Mouse (Mus musculus) hindbrain, embryonic 14.5 days (tissue): Measurements from ENCODE around the gene Gm7970. TPM values are rescaled to one million over a fixed set of nuclear protein-coding genes. Genes with fewer than 3 reads are reported as not detected.
"Not testable (repeated sequence)": the region's sequence is repeated elsewhere in the genome, so short reads cannot be mapped to it uniquely, and the experiment has no call there.

Source experiments
- ATAC-seq: fragments of 200-750 bp; cut with Nextera tagmentation; 2 replicates; pipeline ENCODE4 v1.8.0; 2017; ENCODE audit warnings: moderate number of reproducible peaks, mild to moderate bottlenecking, moderate TSS enrichment, moderate library complexity; ENCODE audit not compliant: low FRiP score
- DNase-seq: peaks from one replicate; pipeline ENCODE4 v3.0.0-alpha.2; 2015; ENCODE audit warnings: low spot score
- H3K27ac ChIP-seq: fragments of 300-500 bp; sonication (generic); 2 replicates; pipeline ENCODE4 v1.5.1; 2014; ENCODE audit warnings: mild to moderate bottlenecking, moderate library complexity
- H3K27me3 ChIP-seq: fragments of 300-500 bp; sonication (generic); 2 replicates; pipeline ENCODE4 v1.6.1; 2014; ENCODE audit warnings: mild to moderate bottlenecking, low read length, mixed read lengths; ENCODE audit not compliant: control insufficient read depth, insufficient read depth
- H3K36me3 ChIP-seq: fragments of 300-500 bp; sonication (generic); replicated peaks from 2 replicates; pipeline ENCODE4 v1.6.1; 2014; ENCODE audit not compliant: control insufficient read depth, insufficient read depth
- H3K4me1 ChIP-seq: fragments of 300-500 bp; sonication (generic); replicated peaks from 2 replicates; pipeline ENCODE4 v1.6.1; 2014; ENCODE audit warnings: antibody characterized with exemption, low read length, mixed read lengths; ENCODE audit not compliant: control insufficient read depth, insufficient read depth
- H3K4me2 ChIP-seq: fragments of 300-500 bp; sonication (generic); replicated peaks from 2 replicates; pipeline ENCODE4 v1.6.1; 2014; ENCODE audit warnings: mild to moderate bottlenecking, moderate library complexity
- H3K4me3 ChIP-seq: fragments of 300-500 bp; sonication (generic); replicated peaks from 2 replicates; pipeline ENCODE4 v1.5.1; 2014; ENCODE audit warnings: mild to moderate bottlenecking, low read length
- H3K9ac ChIP-seq: fragments of 300-500 bp; sonication (generic); 2 replicates; pipeline ENCODE4 v1.6.1; 2014
- H3K9me3 ChIP-seq: fragments of 300-500 bp; sonication (generic); 2 replicates; pipeline ENCODE4 v1.6.1; 2016; ENCODE audit warnings: low read length; ENCODE audit not compliant: control insufficient read depth
- WGBS: fragments of 180-500 bp; shearing (Covaris S2); extraction: QIAGEN DNeasy Blood & Tissue Kit; methylation state at CpG from one replicate; pipeline ENCODE4 v1.1.7; 2014; 5-methylcytosine and 5-hydroxymethylcytosine counted together
- polyA plus RNA-seq: library from polyadenylated mRNA; unstranded; fragments of >200 nt; fragmentation: Nextera tagmentation; extraction: Ambion mirVana; gene quantifications from 2 replicates; pipeline ENCODE4 v1.2.1, GENCODE M21; 2014

The Gm7970 gene
- not detected in 2 replicates for polyA plus RNA-seq

- not testable (repeated sequence) for H3K4me2 ChIP-seq, H3K4me3 ChIP-seq, H3K9me3 ChIP-seq, H3K36me3 ChIP-seq, H3K27ac ChIP-seq, ATAC-seq, H3K9ac ChIP-seq, H3K27me3 ChIP-seq, H3K4me1 ChIP-seq, DNase-seq
- no CpG with 5 or more reads among the region's 2 CpGs for WGBS
Observed at GRCm38 (mm10) chr14:41555483-41555882, at the start of gene Gm7970. Gene Gm7970 (minus strand): TSS chr14:41555583.

GRCm38 (mm10) chr14:41600935-41601334, 45.6 kb upstream of the Gm7970 start:
- H3K9ac ChIP-seq, H3K9me3 ChIP-seq, H3K4me1 ChIP-seq, H3K4me3 ChIP-seq, H3K27ac ChIP-seq, H3K36me3 ChIP-seq, ATAC-seq, DNase-seq, H3K4me2 ChIP-seq, H3K27me3 ChIP-seq: not testable (repeated sequence)
- WGBS: 92% methylated on average over 15 of the region's 15 CpGs

- H3K36me3 ChIP-seq, ATAC-seq, DNase-seq, H3K9ac ChIP-seq, H3K9me3 ChIP-seq, H3K4me1 ChIP-seq, H3K27ac ChIP-seq, H3K4me2 ChIP-seq, H3K27me3 ChIP-seq, H3K4me3 ChIP-seq: not testable (repeated sequence)
- WGBS: 93% methylated on average over 1 of the region's 1 CpGs
Observed at GRCm38 (mm10) chr14:41586346-41586745, 31.0 kb upstream of the Gm7970 start.

- not testable (repeated sequence) for H3K4me3 ChIP-seq, DNase-seq, H3K9me3 ChIP-seq, H3K9ac ChIP-seq, H3K27me3 ChIP-seq, H3K36me3 ChIP-seq, H3K4me2 ChIP-seq, H3K27ac ChIP-seq, H3K4me1 ChIP-seq, ATAC-seq
- WGBS: no CpG with 5 or more reads among the region's 1 CpGs
Observed at GRCm38 (mm10) chr14:41572911-41573310, 17.5 kb upstream of the Gm7970 start, which contains the start of gene 1700049E17Rik2. Gene 1700049E17Rik2 (plus strand): TSS chr14:41573211.

DNA sequence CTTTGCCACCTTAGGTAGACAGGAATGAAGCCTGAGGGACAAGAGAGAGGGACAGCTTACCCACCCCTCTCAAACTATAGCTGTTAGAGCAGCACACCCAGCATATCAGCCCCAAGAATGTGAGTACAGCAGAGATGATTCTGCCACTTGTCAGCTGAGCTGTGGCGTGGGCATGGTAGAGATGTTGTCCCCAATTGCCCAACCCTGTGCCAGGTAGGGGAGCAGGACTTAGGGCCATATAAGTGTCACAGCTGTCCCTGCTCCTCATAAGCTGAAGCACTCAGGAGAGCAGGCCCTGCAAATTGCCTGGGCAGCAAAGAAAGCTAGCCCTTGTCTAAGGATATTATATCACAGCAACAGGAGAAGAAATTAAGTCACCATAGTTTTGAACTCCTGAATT, 30.7 kb downstream of the Gm7970 start:
- H3K27ac ChIP-seq, H3K9me3 ChIP-seq, H3K4me2 ChIP-seq, DNase-seq, H3K9ac ChIP-seq, H3K36me3 ChIP-seq, H3K27me3 ChIP-seq, H3K4me1 ChIP-seq, H3K4me3 ChIP-seq, ATAC-seq: not testable (repeated sequence)
- WGBS: 82% methylated on average over 1 of the region's 1 CpGs

GRCm38 (mm10) chr14:41520683-41521082, 34.7 kb downstream of the Gm7970 start:
- not testable (repeated sequence) for ATAC-seq, DNase-seq, H3K9ac ChIP-seq, H3K9me3 ChIP-seq, H3K27me3 ChIP-seq, H3K4me2 ChIP-seq, H3K27ac ChIP-seq, H3K36me3 ChIP-seq, H3K4me1 ChIP-seq, H3K4me3 ChIP-seq
- 77% methylated on average over 5 of the region's 5 CpGs for WGBS

Other genes starting within 250 kb of the Gm7970 start
- gene Gm5798, start 207.0 kb downstream of the Gm7970 start, polyA plus RNA-seq: not detected in 2 replicates
- 0.20 TPM in 1 of 2 replicates, not detected in the other for gene Gm7945, start 169.2 kb downstream of the Gm7970 start, polyA plus RNA-seq
- not detected in 2 replicates for gene Gm6482, start 147.3 kb downstream of the Gm7970 start, polyA plus RNA-seq
- not detected in 2 replicates for gene Gm7954, start 102.1 kb downstream of the Gm7970 start, polyA plus RNA-seq
- gene Gm3486, start 66.1 kb downstream of the Gm7970 start, polyA plus RNA-seq: not detected in 2 replicates
- not detected in 2 replicates for gene 1700049E17Rik2, start 17.6 kb upstream of the Gm7970 start, polyA plus RNA-seq
- not detected in 2 replicates for gene Gm3072, start 69.0 kb upstream of the Gm7970 start, polyA plus RNA-seq
- not detected in 2 replicates for gene Gm3676, start 90.9 kb upstream of the Gm7970 start, polyA plus RNA-seq
- not detected in 2 replicates for gene Gm8068, start 146.3 kb upstream of the Gm7970 start, polyA plus RNA-seq
- gene Gm7929, start 195.0 kb upstream of the Gm7970 start, polyA plus RNA-seq: not detected in 2 replicates
- gene Gm47189, start 216.9 kb upstream of the Gm7970 start, polyA plus RNA-seq: not detected in 2 replicates